Mouse (Mus musculus) CH12.LX (cell line): ENCODE measurements around the gene Tle6. TPM values are rescaled to one million over a fixed set of nuclear protein-coding genes. Genes with fewer than 3 reads are reported as not detected.

Source experiments
- DNase-seq: peaks from one replicate; pipeline ENCODE4 v3.0.0-alpha.2; 2013; ENCODE audit errors: extremely low read depth
- H3K27ac ChIP-seq: 2 replicates; pipeline ENCODE4 v1.5.1; 2012; ENCODE audit warnings: low read depth, mild to moderate bottlenecking, control low read depth, moderate library complexity; ENCODE audit not compliant: insufficient read depth
- H3K27me3 ChIP-seq: replicated peaks from 2 replicates; pipeline ENCODE3; 2012; ENCODE audit warnings: inconsistent platforms
- H3K36me3 ChIP-seq, 2 experiments: replicated peaks in 1 of 2; 2 replicates each; pipeline versions ENCODE3 to v1.6.1; 2012; ENCODE audit warnings: inconsistent platforms in 1 of 2, low read length in 1 of 2, mild to moderate bottlenecking in 1 of 2, mixed read lengths in 1 of 2, moderate library complexity in 1 of 2; ENCODE audit not compliant: control insufficient read depth in 1 of 2, insufficient read depth in 1 of 2
- H3K4me1 ChIP-seq, 2 experiments: 2 replicates each; pipeline ENCODE4 v1.6.1; 2012; ENCODE audit warnings: inconsistent platforms in 1 of 2, moderate library complexity in 1 of 2; ENCODE audit not compliant: insufficient read depth in 2 of 2, control insufficient read depth in 1 of 2
- H3K4me2 ChIP-seq: 2 replicates; pipeline ENCODE4 v1.6.1; 2012; ENCODE audit warnings: low read depth, mild to moderate bottlenecking, control low read depth; ENCODE audit not compliant: poor library complexity, insufficient read depth, severe bottlenecking
- H3K4me3 ChIP-seq, 3 experiments: fragments of 150-350 bp in 1 of 3; sonication (generic) in 1 of 3; replicated peaks in 1 of 3; 2 replicates each; pipeline versions ENCODE3 to v1.5.1; 2011 to 2012; ENCODE audit warnings: low read depth in 2 of 3, low read length in 2 of 3, mild to moderate bottlenecking in 2 of 3, moderate library complexity in 2 of 3, control low read depth in 1 of 3, improper control_type of control experiment in 1 of 3, inconsistent platforms in 1 of 3, mixed read lengths in 1 of 3; ENCODE audit not compliant: poor library complexity in 1 of 3
- H3K79me2 ChIP-seq: replicated peaks from 2 replicates; pipeline ENCODE4 v1.6.1; 2012; ENCODE audit warnings: mild to moderate bottlenecking, moderate library complexity; ENCODE audit not compliant: control insufficient read depth, poor library complexity, insufficient read depth, severe bottlenecking; ENCODE audit errors: extremely low read depth
- H3K9ac ChIP-seq: 2 replicates; pipeline ENCODE4 v1.6.1; 2012; ENCODE audit warnings: low read depth, mild to moderate bottlenecking, control low read depth, moderate library complexity; ENCODE audit not compliant: insufficient read depth
- H3K9me3 ChIP-seq: replicated peaks from 2 replicates; pipeline ENCODE3; 2012; ENCODE audit warnings: low read length, inconsistent platforms, mixed read lengths
- CHD1 ChIP-seq: IDR thresholded peaks from 2 replicates; pipeline ENCODE4 v1.6.1; 2012; ENCODE audit warnings: low read depth, low read length, improper control_type of control experiment, inconsistent platforms
- CHD2 ChIP-seq: IDR thresholded peaks from 2 replicates; pipeline ENCODE4 v1.6.1; 2011; ENCODE audit warnings: low read length, improper control_type of control experiment
- CTCF ChIP-seq, 2 experiments: IDR thresholded peaks in 1 of 2; conservative IDR thresholded peaks in 1 of 2; 2 replicates each; pipeline ENCODE4 v1.5.1; 2011 to 2012; ENCODE audit warnings: low read depth in 2 of 2, low read length in 2 of 2, improper control_type of control experiment in 1 of 2, inconsistent platforms in 1 of 2, mild to moderate bottlenecking in 1 of 2, moderate library complexity in 1 of 2
- E2F4 ChIP-seq: IDR thresholded peaks from 2 replicates; pipeline ENCODE4 v1.6.1; 2011; ENCODE audit warnings: low read depth, low read length, improper control_type of control experiment; ENCODE audit not compliant: insufficient replicate concordance
- ELF1 ChIP-seq: IDR thresholded peaks from 2 replicates; pipeline ENCODE4 v1.6.1; 2014; ENCODE audit warnings: low read depth, mild to moderate bottlenecking, inconsistent platforms, low read length, improper control_type of control experiment
- EP300 ChIP-seq: IDR thresholded peaks from 2 replicates; pipeline ENCODE4 v1.6.1; 2011; ENCODE audit warnings: low read length, improper control_type of control experiment
- ETS1 ChIP-seq: conservative IDR thresholded peaks from 2 replicates; pipeline ENCODE4 v1.6.1; 2012; ENCODE audit warnings: low read depth, mild to moderate bottlenecking, inconsistent platforms, low read length, improper control_type of control experiment, moderate library complexity
- HCFC1 ChIP-seq: IDR thresholded peaks from 2 replicates; pipeline ENCODE4 v1.6.1; 2012; ENCODE audit warnings: low read depth, mild to moderate bottlenecking, inconsistent platforms, low read length, improper control_type of control experiment
- JUND ChIP-seq: conservative IDR thresholded peaks from 2 replicates; pipeline ENCODE4 v1.6.1; 2011; ENCODE audit warnings: low read depth, low read length, improper control_type of control experiment
- MAFK ChIP-seq: IDR thresholded peaks from 2 replicates; pipeline ENCODE4 v1.6.1; 2011; ENCODE audit warnings: low read length, improper control_type of control experiment; ENCODE audit not compliant: insufficient replicate concordance
- MAX ChIP-seq: IDR thresholded peaks from 2 replicates; pipeline ENCODE4 v1.6.1; 2011; ENCODE audit warnings: low read length, improper control_type of control experiment
- MAZ ChIP-seq: IDR thresholded peaks from 2 replicates; pipeline ENCODE4 v1.6.1; 2012; ENCODE audit warnings: low read depth, mild to moderate bottlenecking, inconsistent platforms, low read length, improper control_type of control experiment, moderate library complexity
- MEF2A ChIP-seq: IDR thresholded peaks from 2 replicates; pipeline ENCODE4 v1.6.1; 2014; ENCODE audit warnings: low read depth, mild to moderate bottlenecking, inconsistent platforms, low read length, improper control_type of control experiment, borderline replicate concordance
- MXI1 ChIP-seq: IDR thresholded peaks from 2 replicates; pipeline ENCODE4 v1.6.1; 2011; ENCODE audit warnings: mild to moderate bottlenecking, low read depth, low read length, improper control_type of control experiment
- MYC ChIP-seq: IDR thresholded peaks from 2 replicates; pipeline ENCODE4 v1.6.1; 2011; ENCODE audit warnings: low read depth, mild to moderate bottlenecking, improper control_type of control experiment, low read length
- NELFE ChIP-seq: IDR thresholded peaks from 2 replicates; pipeline ENCODE4 v1.6.1; 2011; ENCODE audit warnings: low read depth, low read length, improper control_type of control experiment
- NRF1 ChIP-seq: IDR thresholded peaks from 2 replicates; pipeline ENCODE4 v1.6.1; 2014; ENCODE audit warnings: low read depth, mild to moderate bottlenecking, inconsistent platforms, low read length, improper control_type of control experiment, moderate library complexity
- PAX5 ChIP-seq: IDR thresholded peaks from 2 replicates; pipeline ENCODE4 v1.6.1; 2012; ENCODE audit warnings: low read length, inconsistent platforms, mixed read lengths
- POLR2A ChIP-seq: IDR thresholded peaks from 2 replicates; pipeline ENCODE4 v1.6.1; 2011; ENCODE audit warnings: low read depth, mild to moderate bottlenecking, improper control_type of control experiment, low read length
- POLR2AphosphoS2 ChIP-seq: IDR thresholded peaks from 2 replicates; pipeline ENCODE4 v1.6.1; 2011; ENCODE audit warnings: low read depth, low read length, improper control_type of control experiment
- RAD21 ChIP-seq: IDR thresholded peaks from 2 replicates; pipeline ENCODE4 v1.6.1; 2011; ENCODE audit warnings: low read depth, mild to moderate bottlenecking, low read length, improper control_type of control experiment, moderate library complexity
- RCOR1 ChIP-seq: conservative IDR thresholded peaks from 2 replicates; pipeline ENCODE4 v1.6.1; 2012; ENCODE audit warnings: low read depth, mild to moderate bottlenecking, inconsistent platforms, low read length, improper control_type of control experiment
- SIN3A ChIP-seq: IDR thresholded peaks from 2 replicates; pipeline ENCODE4 v1.6.1; 2012; ENCODE audit warnings: low read length, improper control_type of control experiment, inconsistent platforms
- TBP ChIP-seq: conservative IDR thresholded peaks from 2 replicates; pipeline ENCODE4 v1.6.1; 2011; ENCODE audit warnings: low read depth, low read length, improper control_type of control experiment
- TCF12 ChIP-seq: IDR thresholded peaks from 2 replicates; pipeline ENCODE4 v1.6.1; 2014; ENCODE audit warnings: low read depth, mild to moderate bottlenecking, inconsistent platforms, low read length, improper control_type of control experiment
- UBTF ChIP-seq: IDR thresholded peaks from 2 replicates; pipeline ENCODE4 v1.6.1; 2012; ENCODE audit warnings: low read depth, mild to moderate bottlenecking, inconsistent platforms, low read length, improper control_type of control experiment, moderate library complexity
- USF1 ChIP-seq: IDR thresholded peaks from 2 replicates; pipeline ENCODE4 v1.6.1; 2014; ENCODE audit warnings: low read depth, mild to moderate bottlenecking, inconsistent platforms, low read length, improper control_type of control experiment
- ZC3H11A ChIP-seq: IDR thresholded peaks from 2 replicates; pipeline ENCODE4 v1.6.1; 2012; ENCODE audit warnings: low read depth, mild to moderate bottlenecking, inconsistent platforms, low read length, improper control_type of control experiment
- ZKSCAN1 ChIP-seq: IDR thresholded peaks from 2 replicates; pipeline ENCODE4 v1.6.1; 2012; ENCODE audit warnings: low read depth, inconsistent platforms, low read length, improper control_type of control experiment, borderline replicate concordance
- ZMIZ1 ChIP-seq: IDR thresholded peaks from 2 replicates; pipeline ENCODE4 v1.6.1; 2012; ENCODE audit warnings: low read depth, mild to moderate bottlenecking, inconsistent platforms, low read length, improper control_type of control experiment
- ZNF384 ChIP-seq: IDR thresholded peaks from 2 replicates; pipeline ENCODE4 v1.6.1; 2012; ENCODE audit warnings: low read depth, low read length, improper control_type of control experiment, inconsistent platforms
- dilution Hi-C: fragments of 300-500 bp; cut with MboI; formaldehyde crosslinking; loops from 2 replicates; pipeline ENCODE4 v1.14.3; 2020; ENCODE audit warnings: low sequenced_read_pairs; ENCODE audit not compliant: extremely low pct_unique_long_range_greater_than_20kb, extremely low pct_ligation_motif_present
- in situ Hi-C: fragments of 300-500 bp; cut with MboI; formaldehyde crosslinking; loops from 3 replicates; pipeline ENCODE4 v1.14.3; 2019; ENCODE audit warnings: low sequenced_read_pairs, low pct_ligation_motif_present, low pct_unique_long_range_greater_than_20kb, mixed read lengths
- polyA plus RNA-seq: library from polyadenylated mRNA; unstranded; fragments of >175 nt; gene quantifications from 2 replicates; pipeline ENCODE4 v1.2.1, GENCODE M21; 2012; ENCODE audit warnings: low read depth; ENCODE audit not compliant: insufficient read length
- total RNA-seq, 2 experiments: library from RNA; depleted of rRNA; stranded (reverse); fragments of 300-350 nt in 1 of 2; fragments of >200 nt in 1 of 2; gene quantifications; 2 replicates each; pipeline ENCODE4 v1.2.3; 2012 to 2014

Gene Tle6
- total and polyA plus RNA-seq, 3 experiments = 0.39 to 1.3 (median 1.2) TPM

GRCm38 (mm10) chr10:81544296-81545160 is 56.3 kb downstream of the Tle6 start:
- peaks cover 7 to 45% of the 10 kb centered on the region in 2 experiments; a peak in 3 of 4 replicates for H3K4me1 ChIP-seq
- no peak overlapping the region for H3K27ac ChIP-seq
- no peak for TF ChIP-seq CHD2
- no peak for TF ChIP-seq MAX
- TF ChIP-seq RCOR1 = no peak
- TF ChIP-seq ZNF384 = no peak
- TF ChIP-seq MAFK = no peak
- no peak for TF ChIP-seq E2F4
- TF ChIP-seq MAZ = no peak
- TF ChIP-seq ETS1 = no peak
- peak; percentile 70; the same call in 1 of the 2 replicates for TF ChIP-seq POLR2A
- no peak for TF ChIP-seq PAX5
- no peak for TF ChIP-seq HCFC1
- TF ChIP-seq ZC3H11A = no peak
- no peak for TF ChIP-seq USF1
- no peak for TF ChIP-seq EP300
- no peak for TF ChIP-seq MEF2A
- TF ChIP-seq NRF1 = no peak
- TF ChIP-seq TBP = no peak
- TF ChIP-seq RAD21 = no peak
- TF ChIP-seq JUND = no peak
- TF ChIP-seq NELFE = no peak
- no peak for TF ChIP-seq ZMIZ1
- no peak for TF ChIP-seq CHD1
- 0 out of 2 replicates have a peak, but pooled peaks have one; percentile 12 for TF ChIP-seq UBTF
- no peak; the same call in 1 of the 2 replicates for TF ChIP-seq TCF12
- no peak for TF ChIP-seq MXI1
- TF ChIP-seq CTCF (conservative IDR thresholded peaks at IDR 0.05 in 1 of 2, IDR thresholded peaks at IDR 0.05 in 1 of 2; ENCODE audit: low read depth in 2 of 2, low read length in 2 of 2) = no peak
- TF ChIP-seq POLR2AphosphoS2 = no peak
- peak; percentile 39; the same call in 1 of the 2 replicates for TF ChIP-seq ELF1
- TF ChIP-seq MYC = no peak
- TF ChIP-seq ZKSCAN1 = no peak
- peak; percentile 4; the same call in 1 of the 2 replicates for TF ChIP-seq SIN3A
- in situ Hi-C loops (no loop called here), dilution Hi-C loops (no loop called here)
- peak overlapping the region; percentile 73 to 100 (median 84) for H3K4me3 ChIP-seq
- peaks cover 3 to 37% of the 10 kb centered on the region in 2 experiments for H3K36me3 ChIP-seq
- peaks cover 5% of the 10 kb centered on the region for H3K27me3 ChIP-seq
- no peaks in the 10 kb centered on the region for H3K9me3 ChIP-seq
- H3K9ac ChIP-seq = peak overlapping the region; percentile 98
- peaks cover 12% of the 10 kb centered on the region for H3K79me2 ChIP-seq
- DNase-seq = no peak
- peak overlapping the region; percentile 32 for H3K4me2 ChIP-seq
